Mouse (Mus musculus): ENCODE results near the gene Gm5926.
"Not testable (repeated sequence)": the region's sequence is repeated elsewhere in the genome, so short reads cannot be mapped to it uniquely, and the experiment has no call there.

Gm5926 gene

DNA sequence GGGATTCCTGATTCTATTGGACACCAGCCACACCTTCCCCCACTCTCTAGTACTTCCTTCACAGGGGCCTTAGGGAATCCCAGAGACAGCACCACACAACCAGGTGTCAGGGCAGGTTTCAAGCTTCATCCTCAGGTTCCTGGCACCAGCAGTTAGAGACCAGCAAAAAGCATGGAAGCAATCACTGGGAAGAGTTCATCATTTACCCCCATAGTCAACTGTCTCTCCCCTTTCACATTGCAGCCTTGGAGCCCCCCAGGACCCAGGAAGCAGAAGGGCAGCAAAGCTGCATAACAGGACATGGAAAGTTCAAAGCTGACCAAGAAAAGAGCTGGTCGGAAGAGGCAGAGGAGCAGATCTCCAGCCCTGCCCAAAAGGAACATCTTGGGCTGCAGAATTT is at the start of gene Gm5926:
Gene Gm5926 (plus strand): TSS at position 301 of the 400 bp plus-strand sequence.
- not testable (repeated sequence) for ATAC-seq (ENCODE audit: insufficient number of reproducible peaks, low FRiP score, low TSS enrichment)

DNA sequence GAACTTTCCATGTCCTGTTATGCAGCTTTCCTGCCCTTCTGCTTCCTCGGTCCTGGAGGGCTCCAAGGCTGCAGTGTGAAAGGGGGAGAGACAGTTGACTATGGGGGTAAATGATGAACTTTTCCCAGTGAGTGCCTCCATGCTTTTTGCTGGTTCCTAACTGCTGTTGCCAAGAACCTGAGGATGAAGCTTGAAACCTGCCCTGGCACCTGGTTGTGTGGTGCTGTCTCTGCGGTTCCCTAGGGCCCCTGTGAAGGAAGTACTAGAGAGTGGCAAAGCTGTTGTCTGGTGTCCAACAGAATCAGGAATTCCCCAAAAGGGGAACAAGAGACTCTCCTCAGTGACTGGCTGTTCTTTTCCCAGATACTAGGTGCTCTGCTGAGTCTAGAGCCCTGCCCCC is 49.5 kb upstream of the Gm5926 start:
- ATAC-seq (ENCODE audit: insufficient number of reproducible peaks, low FRiP score, low TSS enrichment) = not testable (repeated sequence)

- not testable (repeated sequence) for ATAC-seq (ENCODE audit: insufficient number of reproducible peaks, low FRiP score, low TSS enrichment)
These were observed 49.1 kb upstream of the Gm5926 start for GRCm38 (mm10) chrX:32601425-32601824.
